Mouse (Mus musculus): ENCODE measurements around the gene Dmpk.

DNA sequence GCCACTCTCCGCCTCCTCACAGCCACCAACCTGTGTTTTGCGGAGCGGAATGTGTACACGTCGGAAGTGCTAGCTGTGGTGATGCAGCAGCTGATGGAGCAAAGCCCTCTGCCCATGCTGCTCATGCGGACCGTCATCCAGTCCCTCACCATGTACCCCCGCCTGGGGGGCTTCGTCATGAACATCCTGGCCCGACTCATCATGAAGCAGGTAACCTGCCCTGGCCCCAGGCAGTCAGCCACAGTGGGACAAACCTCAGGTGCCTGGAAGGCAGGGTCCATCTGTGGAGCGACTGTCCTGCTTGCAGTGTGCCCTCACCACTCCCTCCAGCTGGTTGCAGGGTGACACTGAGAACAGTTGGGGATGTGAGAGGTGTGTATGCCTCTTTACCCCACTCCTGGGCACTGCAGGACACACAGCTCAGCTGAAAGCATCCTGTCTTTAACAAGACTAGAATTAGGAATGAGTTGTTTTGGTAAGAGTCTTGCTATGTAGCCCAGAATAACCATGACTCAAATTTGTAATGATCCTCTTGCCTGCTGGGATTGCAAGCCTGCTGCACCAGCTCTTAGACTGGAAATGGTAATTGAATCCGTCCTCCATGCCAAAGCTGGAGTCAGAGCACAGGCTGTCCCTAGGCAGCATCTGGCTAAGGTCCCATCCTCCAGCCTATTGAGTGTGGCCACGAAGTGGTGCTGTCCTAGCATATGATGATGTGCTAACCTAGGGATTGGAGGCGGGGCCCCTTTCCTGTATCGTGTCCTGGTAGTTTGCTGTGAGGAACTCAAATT is 31.1 kb upstream of the Dmpk start:
- TF ChIP-seq POLR2A (IDR thresholded peaks at IDR 0.05; ENCODE audit: low read depth, low read length), result no peak
- TF ChIP-seq KAT2A (IDR thresholded peaks at IDR 0.05; ENCODE audit: insufficient replicate concordance, low read length), result no peak
- TF ChIP-seq EP300 (IDR thresholded peaks at IDR 0.05; ENCODE audit: low read length), result no peak

All from CH12.LX (cell line).